Mouse (Mus musculus): Measurements from ENCODE around the gene Timp4. TPM values are rescaled to one million over a fixed set of nuclear protein-coding genes. Genes with fewer than 3 reads are reported as not detected.

Timp4 gene
- polyA plus RNA-seq, 1 experiment from 2014 or later = 1.5 TPM

DNA sequence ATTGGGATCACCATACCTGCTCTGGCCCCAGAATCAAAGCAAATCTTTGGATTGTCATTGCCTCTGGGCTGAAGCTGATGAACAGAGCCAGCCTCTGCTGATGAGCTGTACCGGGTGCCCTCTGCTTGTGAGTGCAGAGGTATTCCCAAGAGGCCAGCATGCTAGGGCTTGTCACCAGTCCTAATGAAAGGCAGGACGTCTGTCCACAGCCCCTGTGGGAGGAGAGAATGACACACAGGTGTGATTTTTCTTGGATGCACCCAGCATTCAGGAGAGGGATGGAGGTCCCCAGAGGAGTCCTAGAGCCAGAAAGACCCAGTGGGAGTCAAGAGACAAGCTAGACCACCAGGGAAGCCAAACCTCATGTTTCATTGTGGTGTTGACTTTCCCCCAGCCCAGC lies 27.6 kb upstream of the Timp4 start:
- no peak overlapping the region for H3K27ac ChIP-seq (ENCODE audit: low read depth, low read length)
- H3K4me3 ChIP-seq (ENCODE audit: low read depth, low read length) = no peak overlapping the region
- H3K36me3 ChIP-seq (ENCODE audit: control insufficient read depth, insufficient read depth, low read length) = 0 out of 2 replicates have a peak, but pooled peaks cover 3% of the 10 kb centered on the region
- no peak overlapping the region for H3K9ac ChIP-seq (ENCODE audit: low read length)
- H3K9me3 ChIP-seq (replicated peaks; ENCODE audit: control insufficient read depth, low read length) = no peaks in the 10 kb centered on the region
- no peaks in the 10 kb centered on the region for H3K4me1 ChIP-seq (ENCODE audit: control insufficient read depth, insufficient read depth, low read length)
- H3K27me3 ChIP-seq (replicated peaks; ENCODE audit: control insufficient read depth, insufficient read depth, low read length) = no peaks in the 10 kb centered on the region
- DNase-seq (ENCODE audit: low spot score) (no peak), ATAC-seq (no peak)
- no peak overlapping the region for H3K4me2 ChIP-seq (ENCODE audit: low read length)
- 75% methylated on average over 2 of the region's 2 CpGs for WGBS

DNA sequence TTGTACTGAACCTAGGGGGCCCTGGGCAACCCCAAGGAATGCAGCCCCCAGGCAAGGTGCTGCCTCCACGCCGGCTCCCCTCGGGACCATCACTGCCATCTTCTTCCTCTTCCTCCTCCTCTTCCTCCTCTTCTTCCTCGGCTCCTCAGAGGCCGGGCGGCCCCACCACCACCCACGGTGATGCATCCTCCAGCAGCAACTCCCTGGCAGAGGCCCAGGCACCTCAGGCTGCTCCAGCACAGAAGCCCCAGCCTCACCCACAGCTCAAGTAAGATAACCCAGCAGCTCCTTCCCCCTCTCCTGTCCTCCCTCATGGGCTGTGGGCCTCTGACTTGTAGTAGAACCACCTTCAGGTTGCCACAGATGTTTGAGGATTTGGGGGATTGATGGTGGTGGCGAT lies 26.1 kb upstream of the Timp4 start:
- Histone ChIP-seq H3K27me3 (replicated peaks; ENCODE audit: control insufficient read depth, insufficient read depth, low read length) (no peaks in the 10 kb centered on the region), H3K9me3 (replicated peaks; ENCODE audit: control insufficient read depth, low read length) (no peaks in the 10 kb centered on the region), H3K4me2 (ENCODE audit: low read length) (no peak overlapping the region), H3K36me3 (ENCODE audit: control insufficient read depth, insufficient read depth, low read length) (0 out of 2 replicates have a peak, but pooled peaks cover 3% of the 10 kb centered on the region), H3K27ac (ENCODE audit: low read depth, low read length) (no peak overlapping the region), H3K9ac (ENCODE audit: low read length) (no peak overlapping the region), H3K4me1 (ENCODE audit: control insufficient read depth, insufficient read depth, low read length) (no peaks in the 10 kb centered on the region), H3K4me3 (ENCODE audit: low read depth, low read length) (no peak overlapping the region)
- no peak for ATAC-seq
- WGBS = 82% methylated on average over 8 of the region's 8 CpGs
- DNase-seq (ENCODE audit: low spot score) = no peak

DNA sequence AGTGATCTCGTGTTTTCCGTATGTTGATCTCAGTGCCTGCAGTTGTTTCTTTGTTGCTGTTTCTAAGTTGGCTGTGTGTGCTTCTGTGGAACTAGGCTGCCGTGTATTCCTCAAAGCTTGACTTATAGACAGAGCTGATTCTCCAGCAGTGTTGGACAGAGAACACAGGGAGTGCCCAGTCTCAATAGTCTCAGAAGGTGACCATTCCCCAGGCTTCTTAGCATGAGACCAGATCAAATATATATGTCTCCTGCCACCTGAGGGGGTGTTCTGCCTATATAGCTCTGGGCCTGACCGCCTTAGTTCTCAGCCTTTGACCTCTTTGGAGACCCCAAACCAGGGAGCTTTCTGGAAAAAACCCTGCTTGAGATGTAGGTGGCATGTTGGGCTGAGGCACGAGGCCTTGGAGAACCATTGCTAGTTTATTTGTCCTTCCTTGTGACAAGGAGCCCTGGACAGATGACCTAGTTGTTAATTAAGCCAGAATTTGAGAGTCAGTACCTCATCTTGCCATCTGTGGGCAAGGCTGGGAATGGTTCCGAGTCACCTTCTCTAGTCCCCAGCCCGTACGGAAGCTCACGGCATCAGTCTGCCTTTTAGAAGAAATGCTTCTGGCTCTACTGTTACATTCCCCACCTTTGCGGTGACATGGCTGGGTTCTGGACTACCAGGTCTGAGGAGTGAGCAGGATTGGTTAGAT lies 23.3 kb upstream of the Timp4 start:
- Histone ChIP-seq H3K4me3 (ENCODE audit: low read depth, low read length) (no peak overlapping the region), H3K36me3 (ENCODE audit: control insufficient read depth, insufficient read depth, low read length) (no peaks in the 10 kb centered on the region), H3K4me1 (ENCODE audit: control insufficient read depth, insufficient read depth, low read length) (no peaks in the 10 kb centered on the region), H3K9me3 (replicated peaks; ENCODE audit: control insufficient read depth, low read length) (no peaks in the 10 kb centered on the region), H3K27ac (ENCODE audit: low read depth, low read length) (no peak overlapping the region), H3K4me2 (ENCODE audit: low read length) (no peak overlapping the region), H3K27me3 (replicated peaks; ENCODE audit: control insufficient read depth, insufficient read depth, low read length) (no peaks in the 10 kb centered on the region), H3K9ac (ENCODE audit: low read length) (no peak overlapping the region)
- 84% methylated on average over 10 of the region's 10 CpGs for WGBS
- no peak for DNase-seq (ENCODE audit: low spot score)
- ATAC-seq = no peak

DNA sequence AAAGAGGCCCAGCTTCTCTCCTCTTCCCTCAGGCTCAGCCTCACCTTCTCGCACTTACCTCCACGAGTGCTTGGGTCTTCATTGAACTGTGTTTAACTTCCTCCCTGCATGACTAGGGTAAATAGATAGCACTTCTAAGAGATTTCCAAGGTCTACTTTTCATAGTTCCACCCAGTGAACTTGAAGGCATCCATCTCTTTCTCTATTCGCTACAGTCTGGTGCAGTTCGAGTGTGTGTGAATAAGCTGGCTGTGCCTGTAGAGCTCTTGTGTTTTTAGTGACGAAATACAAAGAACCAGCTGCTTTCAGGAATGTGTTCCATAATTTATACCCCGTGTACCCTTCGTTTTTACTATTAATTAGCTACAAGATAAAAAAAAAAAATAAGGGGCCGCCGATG lies 22.7 kb upstream of the Timp4 start:
- Histone ChIP-seq H3K27me3 (replicated peaks; ENCODE audit: control insufficient read depth, insufficient read depth, low read length) (no peaks in the 10 kb centered on the region), H3K9me3 (replicated peaks; ENCODE audit: control insufficient read depth, low read length) (no peaks in the 10 kb centered on the region), H3K4me1 (ENCODE audit: control insufficient read depth, insufficient read depth, low read length) (no peaks in the 10 kb centered on the region), H3K36me3 (ENCODE audit: control insufficient read depth, insufficient read depth, low read length) (no peaks in the 10 kb centered on the region), H3K27ac (ENCODE audit: low read depth, low read length) (no peak overlapping the region), H3K4me2 (ENCODE audit: low read length) (no peak overlapping the region), H3K9ac (ENCODE audit: low read length) (no peak overlapping the region), H3K4me3 (ENCODE audit: low read depth, low read length) (no peak overlapping the region)
- DNase-seq (ENCODE audit: low spot score) = no peak
- WGBS = 58% methylated on average over 9 of the region's 9 CpGs
- ATAC-seq = no peak

DNA sequence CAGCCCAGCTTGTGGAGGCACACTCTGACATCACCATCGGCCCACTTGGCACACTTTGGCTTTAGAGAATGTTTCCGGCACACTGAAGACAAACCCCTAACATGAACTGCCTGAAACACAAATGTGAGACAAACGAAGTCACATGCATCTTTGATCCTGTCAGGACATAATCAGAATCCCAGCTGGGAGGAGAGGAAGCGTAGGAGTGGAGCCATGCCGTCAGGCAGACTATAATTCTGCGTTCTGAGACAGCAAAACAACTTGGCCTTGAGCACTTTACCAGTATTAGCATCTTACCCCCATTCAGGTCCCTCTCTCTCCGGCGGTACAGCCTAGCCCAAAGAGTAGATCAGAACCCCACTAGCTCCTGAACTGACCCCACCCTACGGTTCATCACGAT lies 21.3 kb upstream of the Timp4 start:
- H3K4me2 ChIP-seq (ENCODE audit: low read length) = no peak overlapping the region
- no peak overlapping the region for H3K9ac ChIP-seq (ENCODE audit: low read length)
- ATAC-seq = no peak
- 85% methylated on average over 10 of the region's 10 CpGs for WGBS
- no peaks in the 10 kb centered on the region for H3K27me3 ChIP-seq (replicated peaks; ENCODE audit: control insufficient read depth, insufficient read depth, low read length)
- no peak overlapping the region for H3K4me3 ChIP-seq (ENCODE audit: low read depth, low read length)
- no peaks in the 10 kb centered on the region for H3K9me3 ChIP-seq (replicated peaks; ENCODE audit: control insufficient read depth, low read length)
- no peak for DNase-seq (ENCODE audit: low spot score)
- H3K36me3 ChIP-seq (ENCODE audit: control insufficient read depth, insufficient read depth, low read length) = no peaks in the 10 kb centered on the region
- H3K27ac ChIP-seq (ENCODE audit: low read depth, low read length) = no peak overlapping the region
- H3K4me1 ChIP-seq (ENCODE audit: control insufficient read depth, insufficient read depth, low read length) = no peaks in the 10 kb centered on the region

DNA sequence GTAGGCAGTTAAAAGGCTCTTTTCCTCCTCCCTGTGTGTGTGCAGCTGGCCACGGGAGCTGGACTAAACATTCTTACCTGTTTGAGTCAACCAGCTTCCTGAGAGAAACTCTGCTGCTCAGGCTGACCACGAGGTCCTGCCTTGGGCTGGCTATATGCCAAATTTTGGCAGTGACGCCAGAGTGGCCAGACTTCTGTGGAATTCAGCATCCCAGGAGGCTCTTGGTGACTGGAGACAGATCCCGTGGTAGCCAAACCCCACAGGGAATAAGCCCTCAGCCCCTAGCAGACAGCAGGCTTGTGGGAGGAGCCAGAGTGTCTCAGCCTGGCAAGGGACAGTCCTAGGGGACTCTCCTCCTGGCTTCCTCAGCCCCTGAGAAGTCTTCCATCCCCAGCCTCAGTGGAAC lies 19.9 kb upstream of the Timp4 start:
- ATAC-seq (no peak), DNase-seq (ENCODE audit: low spot score) (peak; percentile 41)
- no peaks in the 10 kb centered on the region for H3K36me3 ChIP-seq (ENCODE audit: control insufficient read depth, insufficient read depth, low read length)
- no peak overlapping the region for H3K9ac ChIP-seq (ENCODE audit: low read length)
- H3K4me3 ChIP-seq (ENCODE audit: low read depth, low read length) = no peak overlapping the region
- no peaks in the 10 kb centered on the region for H3K27me3 ChIP-seq (replicated peaks; ENCODE audit: control insufficient read depth, insufficient read depth, low read length)
- no peaks in the 10 kb centered on the region for H3K9me3 ChIP-seq (replicated peaks; ENCODE audit: control insufficient read depth, low read length)
- no peak overlapping the region for H3K27ac ChIP-seq (ENCODE audit: low read depth, low read length)
- H3K4me1 ChIP-seq (ENCODE audit: control insufficient read depth, insufficient read depth, low read length) = no peaks in the 10 kb centered on the region
- H3K4me2 ChIP-seq (ENCODE audit: low read length) = no peak overlapping the region
- 14% methylated on average over 4 of the region's 4 CpGs for WGBS

DNA sequence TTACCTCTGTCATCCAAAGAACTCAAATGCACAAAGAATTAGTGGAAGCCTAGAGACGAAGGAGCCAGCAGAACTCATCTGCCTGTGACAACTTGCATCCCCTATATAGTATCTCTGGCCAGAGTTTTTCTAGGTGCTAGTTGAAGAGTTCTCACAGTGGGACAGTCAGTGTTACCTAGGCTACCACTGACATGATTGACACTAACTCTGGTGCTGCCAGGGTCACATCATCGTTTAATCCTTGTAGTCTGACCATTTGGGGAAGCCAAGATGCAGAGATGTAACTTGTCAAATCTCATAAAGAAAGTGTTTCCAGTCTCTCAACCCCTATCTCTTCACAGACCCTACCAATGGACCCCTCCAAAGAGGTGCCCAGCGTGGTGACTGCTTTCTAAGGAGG lies 19.3 kb upstream of the Timp4 start:
- no peaks in the 10 kb centered on the region for H3K4me1 ChIP-seq (ENCODE audit: control insufficient read depth, insufficient read depth, low read length)
- H3K9me3 ChIP-seq (replicated peaks; ENCODE audit: control insufficient read depth, low read length) = no peaks in the 10 kb centered on the region
- DNase-seq (ENCODE audit: low spot score) (no peak), ATAC-seq (no peak)
- H3K4me2 ChIP-seq (ENCODE audit: low read length) = no peak overlapping the region
- no peak overlapping the region for H3K9ac ChIP-seq (ENCODE audit: low read length)
- H3K27ac ChIP-seq (ENCODE audit: low read depth, low read length) = no peak overlapping the region
- no peaks in the 10 kb centered on the region for H3K36me3 ChIP-seq (ENCODE audit: control insufficient read depth, insufficient read depth, low read length)
- no peaks in the 10 kb centered on the region for H3K27me3 ChIP-seq (replicated peaks; ENCODE audit: control insufficient read depth, insufficient read depth, low read length)
- 64% methylated on average over 3 of the region's 3 CpGs for WGBS
- no peak overlapping the region for H3K4me3 ChIP-seq (ENCODE audit: low read depth, low read length)

DNA sequence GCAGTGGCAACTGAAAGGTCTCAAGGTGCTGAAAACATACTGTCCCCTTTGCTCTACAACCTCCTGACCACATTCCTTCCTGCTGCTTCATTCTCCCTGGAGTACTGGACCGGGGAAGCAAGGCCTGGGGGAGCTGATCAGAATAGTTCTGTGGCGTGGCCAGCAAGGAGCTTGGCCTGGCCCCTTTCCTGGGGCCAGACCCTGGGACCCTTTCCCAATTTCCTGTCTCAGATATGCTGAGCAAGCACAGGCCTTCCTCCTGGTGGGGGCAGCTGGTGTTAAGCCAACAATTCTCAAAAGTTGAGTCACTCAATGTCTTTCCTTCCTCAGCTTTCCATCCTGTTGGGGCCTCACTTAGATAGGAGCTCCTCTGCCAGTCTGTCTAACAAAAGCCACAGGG lies 18.1 kb upstream of the Timp4 start:
- ATAC-seq = no peak

DNA sequence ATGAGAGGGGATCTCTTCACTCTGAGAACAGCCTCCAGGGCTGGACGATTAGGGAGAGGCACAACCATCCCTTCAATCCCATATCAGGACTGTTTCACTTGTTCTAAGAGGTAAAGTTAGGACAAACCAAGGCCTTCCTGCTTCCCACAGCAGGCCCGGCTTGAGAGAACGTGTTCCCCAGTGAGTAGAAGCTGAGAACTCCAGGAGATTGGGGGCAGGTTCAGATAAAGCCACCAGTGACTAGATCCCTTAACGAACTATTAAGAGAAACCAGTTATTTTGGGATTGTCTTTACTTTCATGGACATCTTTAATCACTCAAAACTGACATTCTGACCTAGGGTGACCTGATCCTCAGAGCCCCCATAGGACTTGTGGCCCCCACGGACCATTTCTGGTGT lies 17.6 kb upstream of the Timp4 start:
- Histone ChIP-seq H3K4me2 (ENCODE audit: low read length) (no peak overlapping the region), H3K27ac (ENCODE audit: low read depth, low read length) (no peak overlapping the region), H3K4me1 (ENCODE audit: control insufficient read depth, insufficient read depth, low read length) (no peaks in the 10 kb centered on the region), H3K9ac (ENCODE audit: low read length) (no peak overlapping the region), H3K9me3 (replicated peaks; ENCODE audit: control insufficient read depth, low read length) (no peaks in the 10 kb centered on the region), H3K27me3 (replicated peaks; ENCODE audit: control insufficient read depth, insufficient read depth, low read length) (no peaks in the 10 kb centered on the region), H3K4me3 (ENCODE audit: low read depth, low read length) (no peak overlapping the region), H3K36me3 (ENCODE audit: control insufficient read depth, insufficient read depth, low read length) (peaks cover 3% of the 10 kb centered on the region; the same call in 1 of the 2 replicates)
- ATAC-seq (no peak), DNase-seq (ENCODE audit: low spot score) (no peak)
- WGBS = 78% methylated on average over 5 of the region's 5 CpGs

More for the DNA sequence above, 18.1 kb upstream of the Timp4 start:
- Histone ChIP-seq H3K4me2 (ENCODE audit: low read length) (no peak overlapping the region), H3K4me1 (ENCODE audit: control insufficient read depth, insufficient read depth, low read length) (no peaks in the 10 kb centered on the region), H3K27me3 (replicated peaks; ENCODE audit: control insufficient read depth, insufficient read depth, low read length) (no peaks in the 10 kb centered on the region), H3K36me3 (ENCODE audit: control insufficient read depth, insufficient read depth, low read length) (no peaks in the 10 kb centered on the region), H3K9ac (ENCODE audit: low read length) (no peak overlapping the region), H3K27ac (ENCODE audit: low read depth, low read length) (no peak overlapping the region), H3K4me3 (ENCODE audit: low read depth, low read length) (no peak overlapping the region), H3K9me3 (replicated peaks; ENCODE audit: control insufficient read depth, low read length) (no peaks in the 10 kb centered on the region)
- no peak for DNase-seq (ENCODE audit: low spot score)
- WGBS = 85% methylated on average over 2 of the region's 2 CpGs
